Mouse (Mus musculus): ENCODE data around the gene Adamtsl5. TPM values are rescaled to one million over a fixed set of nuclear protein-coding genes. Genes with fewer than 3 reads are reported as not detected.
A peak's percentile ranks its signal among the peaks of the same experiment; 100 is the strongest.

Gene Adamtsl5
- polyA plus RNA-seq, 1 experiment from 2014 or later, result 5.3 TPM

- H3K4me1 ChIP-seq (replicated peaks), result peaks cover 34% of the 10 kb centered on the region
- peaks cover 36% of the 10 kb centered on the region for H3K36me3 ChIP-seq
- WGBS, result under 1% methylated on average over 65 of the region's 72 CpGs
- H3K27me3 ChIP-seq (replicated peaks), result peaks cover 12% of the 10 kb centered on the region
- peak; percentile 92 for ATAC-seq (ENCODE audit: insufficient number of reproducible peaks, low FRiP score)
- H3K4me3 ChIP-seq, result peak within 1 kb of the TSS; percentile 80
- peak within 1 kb of the TSS; percentile 99 for H3K4me2 ChIP-seq
- H3K9me3 ChIP-seq (replicated peaks), result no peaks in the 10 kb centered on the region
- peak within 1 kb of the TSS; percentile 92 for H3K9ac ChIP-seq
- H3K27ac ChIP-seq (ENCODE audit: poor library complexity, severe bottlenecking), result peak within 1 kb of the TSS; percentile 82
Measured at GRCm38 (mm10) chr10:80292251-80293146, 55.7 kb downstream of the Adamtsl5 start, which contains the start of gene Rps15. Rps15 (plus strand) TSS chr10:80292453.

Small RNA genes lying within 50 kb of the gene (microRNA-seq; reads per million reads assigned to microRNA genes)
- not detected for gene Gm22721

Other genes with a start within 250 kb of the Adamtsl5 start
- 13.0 and 14.6 TPM in 2 replicates for gene Sbno2, start 242.8 kb downstream of the Adamtsl5 start, polyA plus RNA-seq (2016; fragmentation: Nextera tagmentation; extraction: Ambion mirVana)
- gene Stk11, start 232.6 kb downstream of the Adamtsl5 start, polyA plus RNA-seq (2016; fragmentation: Nextera tagmentation; extraction: Ambion mirVana), result 10.8 and 13.8 TPM in 2 replicates
- gene Atp5d, start 209.8 kb downstream of the Adamtsl5 start, polyA plus RNA-seq (2016; fragmentation: Nextera tagmentation; extraction: Ambion mirVana), result 827 and 861 TPM in 2 replicates
- 1.7 and 3.6 TPM in 2 replicates for gene Cbarp, start 207.6 kb downstream of the Adamtsl5 start, polyA plus RNA-seq (2016; fragmentation: Nextera tagmentation; extraction: Ambion mirVana)
- gene Midn, start 200.1 kb downstream of the Adamtsl5 start, polyA plus RNA-seq (2016; fragmentation: Nextera tagmentation; extraction: Ambion mirVana), result 25.9 and 28.9 TPM in 2 replicates
- gene Cirbp, start 182.4 kb downstream of the Adamtsl5 start, polyA plus RNA-seq (2016; fragmentation: Nextera tagmentation; extraction: Ambion mirVana), result 110 and 118 TPM in 2 replicates
- 10.4 and 11.7 TPM in 2 replicates for gene 1600002K03Rik, start 175.5 kb downstream of the Adamtsl5 start, polyA plus RNA-seq (2016; fragmentation: Nextera tagmentation; extraction: Ambion mirVana)
- gene Efna2, start 168.9 kb downstream of the Adamtsl5 start, polyA plus RNA-seq (2016; fragmentation: Nextera tagmentation; extraction: Ambion mirVana), result 16.6 and 17.2 TPM in 2 replicates
- 43.0 and 45.9 TPM in 2 replicates for gene Mum1, start 122.0 kb downstream of the Adamtsl5 start, polyA plus RNA-seq (2016; fragmentation: Nextera tagmentation; extraction: Ambion mirVana)
- gene Ndufs7, start 99.3 kb downstream of the Adamtsl5 start, polyA plus RNA-seq (2016; fragmentation: Nextera tagmentation; extraction: Ambion mirVana), result 438 and 454 TPM in 2 replicates
- gene Gamt, start 87.4 kb downstream of the Adamtsl5 start, polyA plus RNA-seq (2016; fragmentation: Nextera tagmentation; extraction: Ambion mirVana), result 55.5 and 58.9 TPM in 2 replicates
- gene Dazap1, start 86.9 kb downstream of the Adamtsl5 start, polyA plus RNA-seq (2016; fragmentation: Nextera tagmentation; extraction: Ambion mirVana), result 37.4 and 41.9 TPM in 2 replicates
- 577 and 591 TPM in 2 replicates for gene Rps15, start 56.0 kb downstream of the Adamtsl5 start, polyA plus RNA-seq (2016; fragmentation: Nextera tagmentation; extraction: Ambion mirVana)
- gene Apc2, start 52.4 kb downstream of the Adamtsl5 start, polyA plus RNA-seq (2016; fragmentation: Nextera tagmentation; extraction: Ambion mirVana), result 0.89 and 1.4 TPM in 2 replicates
- 32.7 and 32.8 TPM in 2 replicates for gene 2310011J03Rik, start 27.9 kb downstream of the Adamtsl5 start, polyA plus RNA-seq (2016; fragmentation: Nextera tagmentation; extraction: Ambion mirVana)
- gene Pcsk4, start 18.9 kb downstream of the Adamtsl5 start, polyA plus RNA-seq (2016; fragmentation: Nextera tagmentation; extraction: Ambion mirVana), result 1.0 and 1.5 TPM in 2 replicates
- gene Reep6, start 18.5 kb downstream of the Adamtsl5 start, polyA plus RNA-seq (2016; fragmentation: Nextera tagmentation; extraction: Ambion mirVana), result 3.1 and 3.7 TPM in 2 replicates
- not detected in 2 replicates for gene Plk5, start 8.0 kb upstream of the Adamtsl5 start, polyA plus RNA-seq (2016; fragmentation: Nextera tagmentation; extraction: Ambion mirVana)
- 6.1 and 6.2 TPM in 2 replicates for gene Mex3d, start 39.2 kb upstream of the Adamtsl5 start, polyA plus RNA-seq (2016; fragmentation: Nextera tagmentation; extraction: Ambion mirVana)
- gene Mbd3, start 51.1 kb upstream of the Adamtsl5 start, polyA plus RNA-seq (2016; fragmentation: Nextera tagmentation; extraction: Ambion mirVana), result 176 and 181 TPM in 2 replicates
- 951 and 1,026 TPM in 2 replicates for gene Uqcr11, start 58.4 kb upstream of the Adamtsl5 start, polyA plus RNA-seq (2016; fragmentation: Nextera tagmentation; extraction: Ambion mirVana)
- 85.8 and 89.4 TPM in 2 replicates for gene Tcf3, start 85.2 kb upstream of the Adamtsl5 start, polyA plus RNA-seq (2016; fragmentation: Nextera tagmentation; extraction: Ambion mirVana)
- gene Onecut3, start 146.4 kb upstream of the Adamtsl5 start, polyA plus RNA-seq (2016; fragmentation: Nextera tagmentation; extraction: Ambion mirVana), result not detected in 2 replicates
- 0.05 and 0.17 TPM in 2 replicates for gene Atp8b3, start 190.7 kb upstream of the Adamtsl5 start, polyA plus RNA-seq (2016; fragmentation: Nextera tagmentation; extraction: Ambion mirVana)
- 21.5 and 22.2 TPM in 2 replicates for gene Rexo1, start 213.1 kb upstream of the Adamtsl5 start, polyA plus RNA-seq (2016; fragmentation: Nextera tagmentation; extraction: Ambion mirVana)
- 7.9 and 8.5 TPM in 2 replicates for gene Klf16, start 228.9 kb upstream of the Adamtsl5 start, polyA plus RNA-seq (2016; fragmentation: Nextera tagmentation; extraction: Ambion mirVana)
- 99.4 and 105 TPM in 2 replicates for gene Abhd17a, start 241.9 kb upstream of the Adamtsl5 start, polyA plus RNA-seq (2016; fragmentation: Nextera tagmentation; extraction: Ambion mirVana)

All from heart, embryonic 12.5 days (tissue).